Mouse (Mus musculus) neural tube, embryonic 12.5 days (tissue): Measurements from ENCODE around the gene Eri3. TPM values are rescaled to one million over a fixed set of nuclear protein-coding genes. Genes with fewer than 3 reads are reported as not detected.
A peak's percentile ranks its signal among the peaks of the same experiment; 100 is the strongest.

Experiments
- ATAC-seq: fragments of 200-750 bp; cut with Nextera tagmentation; 2 replicates; pipeline ENCODE4 v1.8.0; 2017; ENCODE audit warnings: low read depth, mild to moderate bottlenecking, moderate TSS enrichment, moderate library complexity; ENCODE audit not compliant: low FRiP score
- H3K27ac ChIP-seq: fragments of 300-500 bp; sonication (generic); 2 replicates; pipeline ENCODE4 v1.5.1; 2016
- H3K27me3 ChIP-seq: fragments of 300-500 bp; sonication (generic); replicated peaks from 2 replicates; pipeline ENCODE4 v1.6.1; 2016; ENCODE audit warnings: mild to moderate bottlenecking
- H3K36me3 ChIP-seq: fragments of 300-500 bp; sonication (generic); 2 replicates; pipeline ENCODE4 v1.6.1; 2016; ENCODE audit warnings: mild to moderate bottlenecking
- H3K4me1 ChIP-seq: fragments of 300-500 bp; sonication (generic); 2 replicates; pipeline ENCODE4 v1.6.1; 2016
- H3K4me2 ChIP-seq: fragments of 300-500 bp; sonication (generic); replicated peaks from 2 replicates; pipeline ENCODE4 v1.6.1; 2016; ENCODE audit warnings: mild to moderate bottlenecking
- H3K4me3 ChIP-seq: fragments of 300-500 bp; sonication (generic); 2 replicates; pipeline ENCODE4 v1.5.1; 2016
- H3K9ac ChIP-seq: fragments of 300-500 bp; sonication (generic); 2 replicates; pipeline ENCODE4 v1.6.1; 2016; ENCODE audit warnings: mild to moderate bottlenecking
- H3K9me3 ChIP-seq: fragments of 300-500 bp; sonication (generic); 2 replicates; pipeline ENCODE4 v1.6.1; 2016; ENCODE audit warnings: mild to moderate bottlenecking
- WGBS: fragments of 180-500 bp; shearing (Covaris S2); methylation state at CpG from one replicate; pipeline ENCODE4 v1.1.7; 2016; 5-methylcytosine and 5-hydroxymethylcytosine counted together
- polyA plus RNA-seq: library from polyadenylated mRNA; unstranded; fragments of >200 nt; fragmentation: Nextera tagmentation; extraction: Ambion mirVana; gene quantifications from 2 replicates; pipeline ENCODE4 v1.2.1, GENCODE M21; 2016

Gene Eri3
- polyA plus RNA-seq, 1 experiment from 2014 or later, result 148 TPM

DNA sequence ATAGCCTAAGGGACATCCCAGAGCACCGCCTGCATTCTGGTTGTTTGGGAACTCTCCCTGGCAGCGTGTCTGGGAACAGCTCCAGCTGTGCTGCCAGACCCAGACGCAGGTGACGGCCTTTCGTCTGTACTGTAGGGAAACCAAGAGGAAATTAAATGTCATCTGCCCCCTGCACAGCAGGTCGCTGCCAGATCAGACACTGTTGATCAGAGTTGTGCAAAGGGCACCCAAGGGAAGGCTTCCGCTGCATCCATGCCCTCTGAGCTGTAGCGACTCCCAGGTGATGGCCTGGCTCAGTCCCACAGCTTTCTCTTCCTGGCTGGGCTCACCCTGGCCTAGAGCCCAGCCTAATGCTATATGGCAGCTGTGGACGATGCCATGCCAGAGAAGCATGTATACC is 58.1 kb downstream of the Eri3 start:
- Histone ChIP-seq H3K9me3 (no peaks in the 10 kb centered on the region), H3K27me3 (no peaks in the 10 kb centered on the region), H3K4me1 (peaks cover 41% of the 10 kb centered on the region), H3K36me3 (peaks cover 12% of the 10 kb centered on the region; the same call in 1 of the 2 replicates), H3K9ac (no peak overlapping the region), H3K4me3 (no peak overlapping the region), H3K4me2 (no peak overlapping the region), H3K27ac (no peak overlapping the region)
- 64% methylated on average over 9 of the region's 9 CpGs for WGBS
- ATAC-seq, result no peak

GRCm38 (mm10) chr4:117609371-117610039 is 59.3 kb downstream of the Eri3 start:
- no peak overlapping the region for H3K4me2 ChIP-seq
- no peak overlapping the region for H3K27ac ChIP-seq
- 55% methylated on average over 7 of the region's 7 CpGs for WGBS
- no peak overlapping the region for H3K4me3 ChIP-seq
- no peaks in the 10 kb centered on the region for H3K9me3 ChIP-seq
- no peaks in the 10 kb centered on the region for H3K27me3 ChIP-seq
- no peak overlapping the region for H3K9ac ChIP-seq
- H3K4me1 ChIP-seq, result peaks cover 38% of the 10 kb centered on the region
- ATAC-seq, result no peak
- peaks cover 19% of the 10 kb centered on the region; the same call in 1 of the 2 replicates for H3K36me3 ChIP-seq

- H3K36me3 ChIP-seq, result peaks cover 33% of the 10 kb centered on the region
- no peak overlapping the region for H3K9ac ChIP-seq
- H3K27ac ChIP-seq, result no peak overlapping the region
- ATAC-seq, result no peak
- H3K4me1 ChIP-seq, result peaks cover 19% of the 10 kb centered on the region
- H3K27me3 ChIP-seq, result no peaks in the 10 kb centered on the region
- no peaks in the 10 kb centered on the region for H3K9me3 ChIP-seq
- 45% methylated on average over 4 of the region's 4 CpGs for WGBS
- H3K4me2 ChIP-seq, result no peak overlapping the region
- no peak overlapping the region for H3K4me3 ChIP-seq
Observed at GRCm38 (mm10) chr4:117611385-117611784, 61.2 kb downstream of the Eri3 start.

GRCm38 (mm10) chr4:117611814-117612213 is 61.6 kb downstream of the Eri3 start:
- WGBS, result 56% methylated on average over 2 of the region's 2 CpGs
- Histone ChIP-seq H3K4me2 (no peak overlapping the region), H3K9me3 (no peaks in the 10 kb centered on the region), H3K4me1 (peaks cover 18% of the 10 kb centered on the region), H3K4me3 (no peak overlapping the region), H3K27ac (no peak overlapping the region), H3K9ac (no peak overlapping the region), H3K27me3 (no peaks in the 10 kb centered on the region), H3K36me3 (peaks cover 37% of the 10 kb centered on the region)
- ATAC-seq, result no peak

DNA sequence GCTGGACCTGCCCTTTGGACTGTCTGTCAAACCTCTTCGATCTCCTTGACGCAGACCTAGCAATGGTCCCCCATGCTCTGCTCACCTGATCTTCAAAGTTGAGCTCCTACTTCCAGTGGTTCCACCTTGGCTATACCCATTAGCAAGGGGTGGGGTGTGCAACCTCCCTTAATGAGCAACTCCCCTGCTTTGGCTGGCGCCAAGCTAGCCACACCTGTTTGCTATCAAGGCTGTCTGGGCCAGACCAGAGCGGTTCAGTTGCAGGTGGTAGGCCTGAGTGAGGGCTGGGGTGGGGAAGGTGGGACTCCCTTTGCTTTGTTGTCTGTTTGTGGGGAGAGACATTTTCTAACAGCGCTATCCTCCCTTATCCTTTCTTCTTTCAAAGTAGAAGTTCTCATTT is 62.5 kb downstream of the Eri3 start:
- H3K27ac ChIP-seq, result no peak overlapping the region
- peaks cover 35% of the 10 kb centered on the region for H3K36me3 ChIP-seq
- no peak overlapping the region for H3K4me3 ChIP-seq
- no peak overlapping the region for H3K4me2 ChIP-seq
- H3K4me1 ChIP-seq, result peaks cover 18% of the 10 kb centered on the region
- H3K9me3 ChIP-seq, result no peaks in the 10 kb centered on the region
- H3K9ac ChIP-seq, result no peak overlapping the region
- no peak for ATAC-seq
- 99% methylated on average over 5 of the region's 5 CpGs for WGBS
- H3K27me3 ChIP-seq, result no peaks in the 10 kb centered on the region

DNA sequence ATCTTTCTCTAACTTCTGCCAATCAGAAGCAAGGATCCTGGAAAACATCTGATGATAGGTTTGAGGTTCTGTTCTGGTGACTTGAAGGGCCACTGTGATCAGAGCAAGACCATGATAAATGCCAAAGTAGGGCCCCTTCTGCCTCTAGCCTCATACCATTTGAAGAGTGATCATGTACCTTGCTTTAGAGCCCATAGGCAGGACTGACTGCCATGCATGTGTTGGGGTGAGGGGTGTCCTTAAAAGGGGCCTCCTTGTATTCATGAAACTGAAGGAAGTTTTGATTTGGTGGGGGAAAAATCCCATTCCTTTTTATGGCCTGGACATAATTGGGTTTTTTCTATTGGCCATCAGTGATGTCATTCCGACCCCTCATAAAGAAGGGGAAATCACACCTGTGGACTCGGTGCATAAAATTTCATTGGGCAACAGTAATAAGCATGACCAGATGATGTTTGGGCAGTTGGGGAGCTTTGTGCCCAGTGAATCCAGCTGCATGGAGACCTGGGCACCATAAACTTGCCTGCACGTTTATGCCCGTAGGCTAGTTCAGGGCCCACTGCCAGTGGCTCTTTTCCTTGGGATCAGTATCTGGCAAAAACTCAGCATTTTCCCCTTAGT is 63.1 kb downstream of the Eri3 start:
- Histone ChIP-seq H3K4me1 (peaks cover 13% of the 10 kb centered on the region), H3K9ac (no peak overlapping the region), H3K27ac (no peak overlapping the region), H3K27me3 (no peaks in the 10 kb centered on the region), H3K36me3 (peaks cover 35% of the 10 kb centered on the region), H3K4me2 (no peak overlapping the region), H3K4me3 (no peak overlapping the region), H3K9me3 (no peaks in the 10 kb centered on the region)
- ATAC-seq, result no peak
- 88% methylated on average over 4 of the region's 4 CpGs for WGBS

DNA sequence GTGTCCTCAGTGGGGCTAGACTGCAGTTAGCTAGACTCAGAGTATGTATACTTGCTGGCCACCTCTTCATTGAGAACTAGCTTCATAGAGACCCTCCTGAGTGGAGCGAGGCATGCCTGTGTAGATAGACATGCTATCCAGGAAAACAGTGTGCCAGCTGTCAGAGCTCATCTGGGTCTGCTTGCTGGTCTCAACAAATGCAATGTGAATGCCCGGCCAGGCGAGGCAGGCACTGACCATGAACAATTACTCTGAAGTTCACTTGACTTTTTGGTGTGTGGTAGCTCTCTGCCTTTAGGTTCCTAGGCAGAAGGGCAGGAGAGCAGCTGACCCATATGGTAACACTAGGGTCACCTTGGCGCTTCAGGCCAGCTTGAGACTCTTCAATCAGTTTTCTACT is 66.4 kb downstream of the Eri3 start:
- Histone ChIP-seq H3K4me1 (no peaks in the 10 kb centered on the region), H3K36me3 (peaks cover 33% of the 10 kb centered on the region), H3K27me3 (no peaks in the 10 kb centered on the region), H3K9me3 (no peaks in the 10 kb centered on the region), H3K27ac (no peak overlapping the region), H3K4me2 (no peak overlapping the region), H3K9ac (no peak overlapping the region), H3K4me3 (no peak overlapping the region)
- no peak for ATAC-seq
- WGBS, result 95% methylated on average over 4 of the region's 4 CpGs

GRCm38 (mm10) chr4:117622270-117622669 is 72.1 kb downstream of the Eri3 start:
- no peak for ATAC-seq

GRCm38 (mm10) chr4:117623025-117623424 is 72.9 kb downstream of the Eri3 start:
- Histone ChIP-seq H3K9ac (no peak overlapping the region), H3K9me3 (no peaks in the 10 kb centered on the region), H3K4me3 (no peak overlapping the region), H3K4me1 (peaks cover 18% of the 10 kb centered on the region), H3K4me2 (no peak overlapping the region), H3K36me3 (peaks cover 4% of the 10 kb centered on the region; the same call in 1 of the 2 replicates), H3K27ac (no peak overlapping the region), H3K27me3 (no peaks in the 10 kb centered on the region)
- WGBS, result 77% methylated on average over 2 of the region's 2 CpGs
- no peak for ATAC-seq

More at GRCm38 (mm10) chr4:117622270-117622669, 72.1 kb downstream of the Eri3 start:
- Histone ChIP-seq H3K4me1 (peaks cover 18% of the 10 kb centered on the region), H3K9ac (no peak overlapping the region), H3K4me3 (no peak overlapping the region), H3K4me2 (no peak overlapping the region), H3K9me3 (no peaks in the 10 kb centered on the region), H3K27me3 (no peaks in the 10 kb centered on the region), H3K27ac (no peak overlapping the region), H3K36me3 (peaks cover 4% of the 10 kb centered on the region; the same call in 1 of the 2 replicates)
- whole genome bisulfite sequencing, result 89% methylated on average over 5 of the region's 5 CpGs

DNA sequence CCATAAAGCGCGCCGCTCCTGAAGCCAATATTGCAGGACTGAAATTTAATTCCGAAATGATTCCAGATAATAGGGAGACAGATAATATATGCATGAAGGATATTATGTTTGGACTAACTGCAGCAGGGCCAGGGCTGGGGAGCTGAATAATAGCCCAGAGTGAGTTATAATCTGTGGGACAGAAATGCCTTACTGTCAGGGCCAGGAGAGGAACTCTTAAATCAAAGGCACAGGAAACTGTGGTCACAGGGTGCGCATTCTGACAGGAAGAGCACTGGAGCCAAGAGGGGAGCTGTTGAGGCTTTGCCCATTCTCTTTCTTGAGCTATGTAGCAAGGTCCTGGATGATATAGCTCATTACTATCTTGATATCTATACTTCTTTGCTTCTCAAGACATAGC is 74.5 kb downstream of the Eri3 start:
- 67% methylated on average over 5 of the region's 5 CpGs for WGBS
- no peak overlapping the region for H3K4me3 ChIP-seq
- ATAC-seq, result no peak
- no peak overlapping the region for H3K4me2 ChIP-seq
- no peak overlapping the region for H3K27ac ChIP-seq
- H3K27me3 ChIP-seq, result no peaks in the 10 kb centered on the region
- H3K36me3 ChIP-seq, result peaks cover 4% of the 10 kb centered on the region; the same call in 1 of the 2 replicates
- H3K4me1 ChIP-seq, result peaks cover 26% of the 10 kb centered on the region
- no peak overlapping the region for H3K9ac ChIP-seq
- no peaks in the 10 kb centered on the region for H3K9me3 ChIP-seq

DNA sequence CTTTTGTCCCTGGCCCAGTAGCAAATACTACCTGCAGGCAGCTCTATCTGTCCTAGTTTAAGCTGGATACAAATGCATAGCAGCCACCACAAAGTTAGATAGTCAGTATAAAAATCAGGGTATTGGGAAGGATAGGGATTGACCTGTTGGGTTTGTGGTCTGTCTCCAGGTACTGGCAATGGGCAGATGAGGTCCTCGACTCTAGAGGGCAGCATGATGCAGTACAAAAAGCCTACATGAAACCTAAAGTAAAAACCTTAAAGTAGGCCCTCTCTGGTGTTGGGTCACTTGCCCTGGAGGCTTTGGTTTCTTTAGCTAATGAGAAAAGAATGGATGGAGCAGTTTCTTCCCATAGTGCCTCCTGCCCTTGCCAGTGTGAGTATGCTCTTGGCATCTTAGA is 78.3 kb downstream of the Eri3 start:
- H3K4me2 ChIP-seq, result no peak overlapping the region
- no peak for ATAC-seq

GRCm38 (mm10) chr4:117630053-117630670 is 80.0 kb downstream of the Eri3 start:
- Histone ChIP-seq H3K4me2 (no peak overlapping the region), H3K9me3 (no peaks in the 10 kb centered on the region), H3K27ac (no peak overlapping the region; the same call in 1 of the 2 replicates), H3K27me3 (no peaks in the 10 kb centered on the region), H3K36me3 (no peaks in the 10 kb centered on the region), H3K4me1 (peaks cover 22% of the 10 kb centered on the region), H3K4me3 (no peak overlapping the region), H3K9ac (no peak overlapping the region)
- ATAC-seq, result peak; percentile 63; the same call in 1 of the 2 replicates
- WGBS, result 27% methylated on average over 6 of the region's 6 CpGs

More for the DNA sequence above, 78.3 kb downstream of the Eri3 start:
- Histone ChIP-seq H3K4me3 (no peak overlapping the region), H3K27ac (no peak overlapping the region), H3K9me3 (no peaks in the 10 kb centered on the region), H3K9ac (no peak overlapping the region), H3K36me3 (no peaks in the 10 kb centered on the region), H3K27me3 (no peaks in the 10 kb centered on the region), H3K4me1 (peaks cover 35% of the 10 kb centered on the region)
- WGBS, result 42% methylated on average over 1 of the region's 1 CpGs
